Mouse (Mus musculus) adrenal gland (tissue): ENCODE data around the gene Gldc.

ENCODE experiments used
- intact Hi-C: fragments of 180-260 bp; cut with DNase I; formaldehyde crosslinking; loops from one replicate; pipeline ENCODE4 v1.15.1; 2025

Gene Gldc

GRCm38 (mm10) chr19:30109122-30109521, 66.1 kb downstream of the Gldc start:
- intact Hi-C loops: no loop called here

- intact Hi-C loops: no loop called here
These were observed 66.6 kb downstream of the Gldc start for GRCm38 (mm10) chr19:30108616-30109015.

GRCm38 (mm10) chr19:30107221-30107845, 67.9 kb downstream of the Gldc start:
- intact Hi-C loops: no loop called here

- intact Hi-C loops: no loop called here
These were observed 70.0 kb downstream of the Gldc start for GRCm38 (mm10) chr19:30105045-30105842.

GRCm38 (mm10) chr19:30102620-30103019, 72.6 kb downstream of the Gldc start:
- intact Hi-C loops: no loop called here

GRCm38 (mm10) chr19:30100571-30100970, 74.7 kb downstream of the Gldc start:
- intact Hi-C loops: no loop called here

- intact Hi-C loops: no loop called here
These were observed 78.2 kb downstream of the Gldc start for GRCm38 (mm10) chr19:30097039-30097438.

GRCm38 (mm10) chr19:30096186-30096585, 79.0 kb downstream of the Gldc start:
- intact Hi-C loops: no loop called here

- intact Hi-C loops: no loop called here
These were observed 83.5 kb downstream of the Gldc start for GRCm38 (mm10) chr19:30091644-30092295.

GRCm38 (mm10) chr19:30090163-30090562, 85.1 kb downstream of the Gldc start:
- intact Hi-C loops: no loop called here

- intact Hi-C loops: no loop called here
These were observed 109.4 kb downstream of the Gldc start for GRCm38 (mm10) chr19:30065797-30066196.

- intact Hi-C loops: no loop called here
These were observed 121.0 kb downstream of the Gldc start for GRCm38 (mm10) chr19:30054218-30054617.

GRCm38 (mm10) chr19:30051479-30051878, 123.8 kb downstream of the Gldc start:
- intact Hi-C loops: no loop called here

- intact Hi-C loops: no loop called here
These were observed 124.6 kb downstream of the Gldc start for GRCm38 (mm10) chr19:30050584-30050983.
